Mouse (Mus musculus): ENCODE results near the gene 6030408B16Rik.

DNA sequence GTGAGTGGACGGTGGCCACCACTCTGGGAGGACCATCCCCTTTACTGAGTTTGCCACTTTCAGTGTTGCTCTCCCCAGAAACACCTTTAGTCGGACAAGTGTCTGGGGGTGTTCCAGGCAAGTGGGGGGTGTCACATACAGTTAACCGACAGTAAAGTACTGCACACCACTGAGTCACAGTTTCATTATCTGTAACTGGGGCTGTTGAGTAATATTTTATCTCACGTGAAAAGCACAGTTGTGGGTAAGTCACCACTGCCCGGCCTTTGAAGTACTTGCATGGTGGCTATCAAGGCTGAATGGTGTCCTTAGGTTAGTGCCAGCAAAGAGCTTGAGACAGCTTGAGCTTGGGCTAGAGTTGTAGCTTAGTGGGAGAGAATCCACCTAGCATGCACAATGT, 10.5 kb upstream of the 6030408B16Rik start:
- no peak for TF ChIP-seq CTCF (IDR thresholded peaks at IDR 0.05; ENCODE audit: low read depth, low read length)
- TF ChIP-seq GATA1 (IDR thresholded peaks at IDR 0.05; ENCODE audit: borderline replicate concordance, low read length) = no peak
- no peak for TF ChIP-seq POLR2AphosphoS5 (IDR thresholded peaks at IDR 0.05; ENCODE audit: insufficient replicate concordance, low read depth, low read length)
- TF ChIP-seq TAL1 (conservative IDR thresholded peaks at IDR 0.05; ENCODE audit: low read depth, low read length) = no peak
- no peak for TF ChIP-seq GATA2 (IDR thresholded peaks at IDR 0.05; ENCODE audit: borderline replicate concordance, low read depth, low read length)
